Mouse (Mus musculus) left cerebral cortex, adult 18-20 months (tissue): ENCODE results near the gene Exd1. TPM values are rescaled to one million over a fixed set of nuclear protein-coding genes. Genes with fewer than 3 reads are reported as not detected.
"Not testable (repeated sequence)": the region's sequence is repeated elsewhere in the genome, so short reads cannot be mapped to it uniquely, and the experiment has no call there.

Source experiments
- DNase-seq, 2 experiments: peaks; one replicate each; pipeline ENCODE4 v3.0.0; 2021 to 2022; ENCODE audit warnings: low spot score in 2 of 2, mixed read lengths in 1 of 2
- total RNA-seq, 2 experiments: library from RNA; stranded (reverse); gene quantifications; 2 replicates each; pipeline ENCODE4 v1.2.3; 2021

Gene Exd1
- total RNA-seq, 2 experiments from 2014 or later = 0.63 to 0.74 TPM

- peak; percentile 31 to 37 for DNase-seq
Measured at GRCm38 (mm10) chr2:119542106-119542505, 5.3 kb downstream of the Exd1 start.

GRCm38 (mm10) chr2:119538802-119539201 lies 8.6 kb downstream of the Exd1 start:
- DNase-seq = no peak

GRCm38 (mm10) chr2:119525422-119525821 lies 22.0 kb downstream of the Exd1 start:
- DNase-seq = no peak

- no peak for DNase-seq
Measured at GRCm38 (mm10) chr2:119523836-119524235, 23.6 kb downstream of the Exd1 start.

- DNase-seq = peak; percentile 2 to 8
Measured at GRCm38 (mm10) chr2:119520550-119520949, 26.9 kb downstream of the Exd1 start.

- no peak for DNase-seq
Measured at GRCm38 (mm10) chr2:119516811-119517210, 30.6 kb downstream of the Exd1 start.

- DNase-seq = no peak
Measured at GRCm38 (mm10) chr2:119514026-119514522, 33.4 kb downstream of the Exd1 start.

GRCm38 (mm10) chr2:119512292-119512691 lies 35.1 kb downstream of the Exd1 start:
- no peak for DNase-seq

- DNase-seq = no peak
Measured at GRCm38 (mm10) chr2:119510856-119511255, 36.6 kb downstream of the Exd1 start.

- not testable (repeated sequence) for DNase-seq
Measured at GRCm38 (mm10) chr2:119508518-119508917, 38.9 kb downstream of the Exd1 start.

GRCm38 (mm10) chr2:119507108-119507507 lies 40.3 kb downstream of the Exd1 start:
- no peak for DNase-seq

- DNase-seq = no peak
Measured at GRCm38 (mm10) chr2:119500965-119501652, 46.3 kb downstream of the Exd1 start.

GRCm38 (mm10) chr2:119498859-119499258 lies 48.6 kb downstream of the Exd1 start:
- no peak for DNase-seq

- no peak for DNase-seq
Measured at GRCm38 (mm10) chr2:119496082-119496481, 51.3 kb downstream of the Exd1 start.

- DNase-seq = no peak
Measured at GRCm38 (mm10) chr2:119491953-119492352, 55.5 kb downstream of the Exd1 start.

- no peak for DNase-seq
Measured at GRCm38 (mm10) chr2:119486488-119486887, 60.9 kb downstream of the Exd1 start.

- DNase-seq = no peak
Measured at GRCm38 (mm10) chr2:119482307-119482706, 65.1 kb downstream of the Exd1 start.

- no peak for DNase-seq
Measured at GRCm38 (mm10) chr2:119478397-119478749, 69.1 kb downstream of the Exd1 start.

- peak; percentile 98 to 99 for DNase-seq
Measured at GRCm38 (mm10) chr2:119477571-119478396, 69.6 kb downstream of the Exd1 start, which contains the start of gene Ino80. Gene Ino80, minus strand, starts transcription at chr2:119477687.

- DNase-seq = peak; percentile 44 to 69
Measured at GRCm38 (mm10) chr2:119476621-119477391, 70.6 kb downstream of the Exd1 start.

- DNase-seq = no peak
Measured at GRCm38 (mm10) chr2:119476166-119476565, 71.3 kb downstream of the Exd1 start.
